Mouse (Mus musculus) neural tube, embryonic 11.5 days (tissue): ENCODE data around the gene Nudt16l1. TPM values are rescaled to one million over a fixed set of nuclear protein-coding genes. Genes with fewer than 3 reads are reported as not detected.

ENCODE experiments used
- ATAC-seq: fragments of 200-750 bp; cut with Nextera tagmentation; 2 replicates; pipeline ENCODE4 v1.8.0; 2017; ENCODE audit warnings: moderate number of reproducible peaks, mild to moderate bottlenecking, moderate TSS enrichment, moderate library complexity; ENCODE audit not compliant: insufficient read depth, low FRiP score, low TSS enrichment
- DNase-seq: peaks from one replicate; pipeline ENCODE4 v3.0.0-alpha.2; 2015; ENCODE audit warnings: low spot score
- H3K27ac ChIP-seq: fragments of 300-500 bp; sonication (generic); 2 replicates; pipeline ENCODE4 v1.5.1; 2014; ENCODE audit warnings: low read depth, mild to moderate bottlenecking, low read length
- H3K27me3 ChIP-seq: fragments of 300-500 bp; sonication (generic); 2 replicates; pipeline ENCODE4 v1.6.1; 2014; ENCODE audit warnings: mild to moderate bottlenecking, low read length, mixed read lengths; ENCODE audit not compliant: control insufficient read depth, insufficient read depth
- H3K36me3 ChIP-seq: fragments of 300-500 bp; sonication (generic); 2 replicates; pipeline ENCODE4 v1.6.1; 2014; ENCODE audit warnings: mild to moderate bottlenecking, low read length, moderate library complexity, mixed read lengths; ENCODE audit not compliant: control insufficient read depth, insufficient read depth
- H3K4me1 ChIP-seq: fragments of 300-500 bp; sonication (generic); 2 replicates; pipeline ENCODE4 v1.6.1; 2014; ENCODE audit warnings: low read length, mixed read lengths; ENCODE audit not compliant: control insufficient read depth, insufficient read depth
- H3K4me2 ChIP-seq: fragments of 300-500 bp; sonication (generic); 2 replicates; pipeline ENCODE4 v1.6.1; 2014; ENCODE audit warnings: low read depth, mild to moderate bottlenecking, moderate library complexity
- H3K4me3 ChIP-seq: fragments of 300-500 bp; sonication (generic); 2 replicates; pipeline ENCODE4 v1.5.1; 2014; ENCODE audit warnings: low read depth, low read length
- H3K9ac ChIP-seq: fragments of 300-500 bp; sonication (generic); 2 replicates; pipeline ENCODE4 v1.6.1; 2014; ENCODE audit warnings: mild to moderate bottlenecking, low read length
- H3K9me3 ChIP-seq: fragments of 300-500 bp; sonication (generic); 2 replicates; pipeline ENCODE4 v1.6.1; 2016; ENCODE audit warnings: low read length; ENCODE audit not compliant: control insufficient read depth
- WGBS: fragments of 180-500 bp; shearing (Covaris S2); extraction: QIAGEN DNeasy Blood & Tissue Kit; methylation state at CpG from one replicate; pipeline ENCODE4 v1.1.7; 2014; 5-methylcytosine and 5-hydroxymethylcytosine counted together
- polyA plus RNA-seq: library from polyadenylated mRNA; unstranded; fragments of >200 nt; fragmentation: Nextera tagmentation; extraction: Ambion mirVana; gene quantifications from 2 replicates; pipeline ENCODE4 v1.2.1, GENCODE M21; 2014

The Nudt16l1 gene
- polyA plus RNA-seq, 1 experiment from 2014 or later: 141 TPM

DNA sequence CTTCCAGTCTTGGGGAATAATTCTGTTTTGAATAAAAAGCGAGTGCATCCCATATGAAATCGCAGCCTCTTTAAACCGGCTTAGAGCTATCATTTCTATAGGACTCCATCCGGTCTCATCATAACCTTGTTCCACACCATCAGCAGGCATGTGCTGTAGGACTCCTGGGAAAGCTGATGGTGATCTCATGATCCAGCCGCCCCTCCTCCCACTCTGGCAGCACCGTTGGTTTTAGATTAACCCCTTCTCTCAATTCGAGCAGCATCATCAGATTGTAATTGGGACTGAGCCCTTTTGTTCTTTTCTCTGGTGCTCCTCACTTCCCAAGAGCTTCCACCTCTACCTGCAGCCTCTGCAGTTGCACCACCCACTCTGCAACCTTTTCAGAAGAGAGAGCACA is 37.4 kb upstream of the Nudt16l1 start:
- 63% methylated on average over 7 of the region's 7 CpGs for WGBS
- Histone ChIP-seq H3K36me3 (no peaks in the 10 kb centered on the region), H3K4me2 (no peak overlapping the region), H3K9me3 (no peaks in the 10 kb centered on the region), H3K4me3 (no peak overlapping the region), H3K27me3 (no peaks in the 10 kb centered on the region), H3K9ac (no peak overlapping the region), H3K4me1 (no peaks in the 10 kb centered on the region), H3K27ac (no peak overlapping the region)
- ATAC-seq (no peak), DNase-seq (no peak)

DNA sequence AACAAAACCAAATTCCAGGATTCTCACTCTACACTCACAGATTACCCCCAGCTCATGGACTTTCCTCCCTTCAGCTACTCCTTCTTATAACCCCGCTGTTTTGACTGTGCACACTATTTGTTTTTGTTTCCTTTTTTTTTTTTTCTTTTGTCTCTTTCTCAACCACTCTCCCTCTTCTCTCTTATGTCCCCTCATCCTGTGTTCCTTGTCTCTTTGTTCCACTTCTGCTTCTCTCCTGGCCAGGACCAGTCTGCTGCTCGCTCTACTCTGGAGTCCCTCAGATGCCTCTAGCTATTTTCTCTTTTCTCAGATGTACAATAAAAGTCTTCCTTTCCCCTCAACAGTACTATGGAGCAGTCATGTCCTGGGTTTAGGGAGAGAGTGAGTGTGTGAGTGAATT is 36.2 kb upstream of the Nudt16l1 start:
- DNase-seq (no peak), ATAC-seq (no peak)
- 80% methylated on average over 2 of the region's 2 CpGs for WGBS
- Histone ChIP-seq H3K9ac (no peak overlapping the region), H3K4me1 (no peaks in the 10 kb centered on the region), H3K27me3 (no peaks in the 10 kb centered on the region), H3K4me3 (no peak overlapping the region), H3K27ac (no peak overlapping the region), H3K4me2 (no peak overlapping the region), H3K9me3 (no peaks in the 10 kb centered on the region), H3K36me3 (no peaks in the 10 kb centered on the region)

DNA sequence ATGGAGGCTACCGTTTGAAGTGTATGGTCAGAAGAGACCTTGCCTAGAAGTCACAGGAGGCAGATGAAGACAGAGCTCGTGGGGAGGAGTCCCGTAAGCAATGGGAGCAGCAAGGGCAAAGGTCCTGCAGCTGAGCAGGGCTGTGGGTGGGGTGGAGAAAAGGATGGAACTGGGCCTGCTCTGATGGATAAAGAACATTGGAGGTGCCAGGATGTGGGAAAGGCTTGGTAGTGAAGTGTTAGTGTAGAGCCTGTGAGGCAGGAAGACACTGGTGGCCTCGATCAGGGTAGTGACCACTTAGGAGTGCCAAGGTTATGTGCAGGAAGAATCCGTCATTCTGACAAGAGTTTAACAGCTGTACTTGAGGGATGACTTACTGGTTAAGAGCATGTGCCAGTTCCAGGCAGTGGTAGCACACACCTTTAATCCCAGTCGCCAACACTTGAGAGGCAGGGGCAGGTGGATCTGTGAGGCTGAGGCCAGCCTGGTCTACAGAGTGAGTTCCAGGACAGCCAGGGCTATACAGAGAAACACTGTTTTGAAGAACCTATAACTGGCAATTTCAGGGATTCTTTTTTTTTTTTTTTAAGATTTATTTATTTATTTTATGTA is 35.0 kb upstream of the Nudt16l1 start:
- H3K9me3 ChIP-seq: no peaks in the 10 kb centered on the region
- ATAC-seq (no peak), DNase-seq (no peak)
- H3K4me3 ChIP-seq: no peak overlapping the region
- no peaks in the 10 kb centered on the region for H3K4me1 ChIP-seq
- 82% methylated on average over 6 of the region's 6 CpGs for WGBS
- H3K27ac ChIP-seq: no peak overlapping the region
- no peak overlapping the region for H3K4me2 ChIP-seq
- no peak overlapping the region for H3K9ac ChIP-seq
- H3K36me3 ChIP-seq: no peaks in the 10 kb centered on the region
- no peaks in the 10 kb centered on the region for H3K27me3 ChIP-seq

DNA sequence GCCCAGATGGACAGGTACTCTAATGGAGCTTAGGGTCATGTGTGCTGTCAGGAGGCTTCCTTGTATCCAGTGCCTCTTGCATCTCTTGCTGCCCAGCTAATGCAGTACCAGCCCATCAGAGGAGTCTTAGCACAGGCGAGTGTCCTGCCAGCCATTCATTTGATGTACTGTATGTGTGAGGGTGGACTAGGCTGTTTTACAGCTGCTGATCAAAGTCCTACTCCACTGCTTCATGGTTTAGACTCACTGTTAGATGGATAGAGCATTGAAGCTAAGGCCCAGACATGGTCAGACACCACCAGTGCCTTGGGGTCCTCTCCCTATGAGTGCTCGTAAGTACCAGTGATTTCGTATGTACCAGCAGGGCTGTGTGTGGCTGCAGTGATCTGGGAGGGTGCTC is 33.7 kb upstream of the Nudt16l1 start:
- WGBS: 85% methylated on average over 3 of the region's 3 CpGs
- ATAC-seq: no peak

DNA sequence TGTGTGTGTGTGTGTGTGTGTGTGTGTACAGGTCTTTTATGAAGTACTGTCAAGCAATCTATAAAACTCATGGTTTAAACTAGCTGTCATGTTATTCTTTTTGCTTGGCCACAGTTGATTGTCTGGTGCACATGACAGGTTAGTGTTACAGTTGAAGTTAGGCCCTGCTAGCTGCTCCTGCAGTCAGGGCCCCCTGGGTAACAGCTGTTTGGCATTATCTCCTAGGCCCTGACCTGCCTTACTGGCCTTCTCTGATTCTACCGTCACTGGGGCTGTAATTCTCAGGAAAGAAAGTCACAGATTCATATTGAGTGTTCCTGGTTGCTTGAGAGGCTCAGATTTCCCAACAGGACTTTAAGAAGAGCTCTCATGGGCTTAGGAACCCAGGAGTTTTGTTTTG is 33.0 kb upstream of the Nudt16l1 start:
- H3K27me3 ChIP-seq: no peaks in the 10 kb centered on the region
- H3K4me3 ChIP-seq: no peak overlapping the region
- DNase-seq: no peak
- WGBS: 57% methylated on average over 1 of the region's 1 CpGs
- no peak overlapping the region for H3K4me2 ChIP-seq
- H3K4me1 ChIP-seq: no peaks in the 10 kb centered on the region
- H3K9me3 ChIP-seq: no peaks in the 10 kb centered on the region
- ATAC-seq: no peak
- H3K36me3 ChIP-seq: 0 out of 2 replicates have a peak, but pooled peaks cover 2% of the 10 kb centered on the region
- H3K27ac ChIP-seq: no peak overlapping the region
- H3K9ac ChIP-seq: no peak overlapping the region

More for the DNA sequence above, 33.7 kb upstream of the Nudt16l1 start:
- H3K4me3 ChIP-seq: no peak overlapping the region
- no peak for DNase-seq
- H3K4me2 ChIP-seq: no peak overlapping the region
- no peaks in the 10 kb centered on the region for H3K9me3 ChIP-seq
- H3K4me1 ChIP-seq: no peaks in the 10 kb centered on the region
- H3K27ac ChIP-seq: no peak overlapping the region
- H3K9ac ChIP-seq: no peak overlapping the region
- H3K36me3 ChIP-seq: 0 out of 2 replicates have a peak, but pooled peaks cover 2% of the 10 kb centered on the region
- no peaks in the 10 kb centered on the region for H3K27me3 ChIP-seq

DNA sequence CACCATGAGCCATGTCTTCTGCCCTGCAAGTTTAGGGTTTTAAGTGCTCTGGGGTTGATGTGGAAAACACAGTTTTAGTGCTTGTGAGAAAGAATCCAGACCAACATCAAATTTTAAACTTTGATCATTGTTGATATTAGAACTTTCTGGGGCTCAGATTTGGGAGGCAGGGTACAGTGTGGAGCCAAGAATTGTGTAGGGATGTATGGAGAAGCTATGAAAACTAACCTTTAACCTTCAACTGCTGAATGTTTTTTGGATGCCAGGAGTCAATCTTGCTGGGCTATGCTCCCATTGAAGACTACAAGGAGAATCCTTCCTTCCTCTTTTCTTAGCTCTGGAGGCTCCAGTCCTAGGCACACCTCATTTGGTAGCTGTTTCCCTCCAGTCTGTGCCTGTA is 32.0 kb upstream of the Nudt16l1 start:
- Histone ChIP-seq H3K27ac (no peak overlapping the region), H3K4me2 (no peak overlapping the region), H3K9ac (no peak overlapping the region), H3K4me1 (no peaks in the 10 kb centered on the region), H3K27me3 (no peaks in the 10 kb centered on the region), H3K4me3 (no peak overlapping the region), H3K9me3 (no peaks in the 10 kb centered on the region), H3K36me3 (peaks cover 3% of the 10 kb centered on the region; the same call in 1 of the 2 replicates)
- DNase-seq: no peak
- no peak for ATAC-seq

DNA sequence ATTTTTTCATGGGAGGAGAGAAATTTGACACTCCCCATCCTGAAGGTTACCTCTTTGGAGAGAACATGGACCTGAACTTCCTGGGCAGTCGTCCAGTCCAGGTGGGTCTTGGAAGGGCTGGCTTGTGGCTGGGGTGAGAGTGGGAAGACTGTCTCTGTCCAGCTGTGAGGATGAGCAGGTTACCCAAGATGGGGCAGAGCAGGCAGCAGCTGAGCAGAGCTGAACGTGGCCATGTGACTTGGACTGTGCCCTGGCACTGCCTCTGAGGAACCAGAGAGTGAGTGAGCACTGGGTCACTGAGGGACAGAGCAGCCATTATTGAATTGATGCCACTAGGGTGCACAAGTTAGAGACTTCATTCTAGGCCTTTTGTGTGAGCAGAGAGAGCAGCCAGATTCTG is 31.2 kb upstream of the Nudt16l1 start:
- H3K9ac ChIP-seq: no peak overlapping the region
- ATAC-seq: no peak
- H3K36me3 ChIP-seq: peaks cover 6% of the 10 kb centered on the region
- H3K27ac ChIP-seq: no peak overlapping the region
- H3K9me3 ChIP-seq: no peaks in the 10 kb centered on the region
- no peaks in the 10 kb centered on the region for H3K4me1 ChIP-seq
- no peak overlapping the region for H3K4me3 ChIP-seq
- WGBS: 83% methylated on average over 2 of the region's 2 CpGs
- H3K27me3 ChIP-seq: no peaks in the 10 kb centered on the region
- no peak overlapping the region for H3K4me2 ChIP-seq
- DNase-seq: no peak

DNA sequence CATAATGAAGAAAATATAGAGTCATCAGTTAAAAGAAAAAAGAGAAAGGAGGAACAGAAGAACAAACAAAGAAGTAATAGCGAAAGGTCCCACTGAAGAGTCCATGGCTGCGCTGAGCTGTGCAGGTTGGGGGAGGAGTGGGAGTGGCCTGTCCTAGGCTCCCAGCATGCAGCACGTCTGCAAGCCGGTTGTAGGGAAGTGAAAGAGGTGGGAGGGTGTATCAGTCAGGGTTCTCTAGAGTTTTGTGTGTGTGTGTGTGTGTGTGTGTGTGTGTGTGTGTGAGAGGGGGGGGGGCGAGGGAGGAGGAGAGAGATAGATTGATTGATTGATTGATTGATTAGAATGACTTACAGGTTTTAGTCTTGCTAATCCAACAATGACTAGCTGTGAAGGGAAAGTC is 30.6 kb upstream of the Nudt16l1 start:
- WGBS: 58% methylated on average over 5 of the region's 5 CpGs
- Histone ChIP-seq H3K36me3 (peaks cover 6% of the 10 kb centered on the region), H3K4me2 (no peak overlapping the region), H3K27ac (no peak overlapping the region), H3K9ac (no peak overlapping the region), H3K4me1 (no peaks in the 10 kb centered on the region), H3K27me3 (no peaks in the 10 kb centered on the region), H3K9me3 (no peaks in the 10 kb centered on the region), H3K4me3 (no peak overlapping the region)
- DNase-seq: no peak
- no peak for ATAC-seq

DNA sequence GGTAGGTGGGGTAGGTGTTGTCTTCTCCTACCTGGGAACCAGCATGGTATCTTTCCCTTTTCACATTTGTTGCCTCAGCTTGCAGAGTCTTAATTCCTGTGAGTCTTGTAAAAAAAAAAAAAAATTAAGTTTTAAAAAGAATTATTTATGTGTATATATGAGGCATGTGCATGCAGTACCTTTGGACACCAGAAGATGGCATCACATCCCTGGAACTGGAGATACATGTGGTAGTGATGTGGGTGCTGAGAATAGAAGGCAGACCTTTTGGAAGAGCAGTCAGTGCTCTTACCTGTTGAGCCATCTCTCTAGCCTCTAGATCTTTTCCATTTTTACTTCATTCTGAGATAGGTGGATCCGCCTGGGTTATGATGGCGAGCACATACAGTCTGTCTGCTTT is 28.8 kb upstream of the Nudt16l1 start:
- WGBS: 98% methylated on average over 2 of the region's 2 CpGs
- H3K9ac ChIP-seq: no peak overlapping the region
- no peak overlapping the region for H3K27ac ChIP-seq
- no peaks in the 10 kb centered on the region for H3K4me1 ChIP-seq
- H3K4me3 ChIP-seq: no peak overlapping the region
- no peaks in the 10 kb centered on the region for H3K27me3 ChIP-seq
- no peak overlapping the region for H3K4me2 ChIP-seq
- no peak for ATAC-seq
- peaks cover 6% of the 10 kb centered on the region for H3K36me3 ChIP-seq
- DNase-seq: no peak
- no peaks in the 10 kb centered on the region for H3K9me3 ChIP-seq
